In the genomic region with DNA sequence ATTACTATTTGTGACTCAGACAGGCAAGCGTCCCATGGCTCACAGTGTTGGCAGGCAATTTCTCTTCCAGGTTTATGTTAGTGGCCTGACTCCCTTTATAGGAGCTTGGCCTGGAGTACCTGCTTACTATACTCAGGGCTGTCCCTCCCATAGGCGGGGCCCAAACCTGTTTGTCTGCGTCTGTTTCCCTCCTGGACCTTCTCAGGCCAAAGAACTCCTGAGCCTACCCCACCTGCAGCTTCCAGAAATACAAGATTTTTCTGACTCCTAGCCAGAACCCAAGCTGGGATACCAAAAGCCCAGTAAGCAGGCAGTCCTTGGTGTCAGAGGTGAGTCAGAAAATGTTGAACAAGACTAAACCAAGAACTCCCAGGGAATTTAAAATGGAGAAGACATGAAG, we compare ENCODE assay signal across 21 mouse cellular contexts. TPM values are rescaled to one million over a fixed set of nuclear protein-coding genes. Genes with fewer than 3 reads are reported as not detected.
A peak's percentile ranks its signal among the peaks of the same experiment; 100 is the strongest.
DNase-seq lines count a peak whose midpoint lies in the region; ATAC-seq and TF ChIP-seq lines count a peak whose summit lies in the region.
"Had no signal": no experiment of that assay in that cellular context is flagged by ENCODE, and none has a peak within 500 bp of the region (broad histone marks: within the 10 kb centered on the region; RNA-seq: fewer than 3 reads in every experiment).

No protein-coding gene starts in this region.

- no peak for ATAC-seq in midbrain, embryonic 11.5 days (ENCODE audit: low FRiP score)
- no peak for ATAC-seq in midbrain, embryonic 15.5 days (replicated peaks)
- ATAC-seq in stomach, embryonic 15.5 days (ENCODE audit: insufficient read depth, low FRiP score, low read depth) = peak; percentile 47; the same call in 1 of the 2 replicates
- ATAC-seq in forebrain, postnatal 0 days = no peak
- ATAC-seq: activated CD4-positive, CD25-positive, alpha-beta regulatory T cell, adult 4 months; forebrain, embryonic 13.5 days; hindbrain, embryonic 16.5 days; Patski had no signal

- H3K36me3 ChIP-seq in midbrain, embryonic 11.5 days (ENCODE audit: control insufficient read depth, insufficient read depth, low read length) = no peaks in the 10 kb centered on the region
- no peaks in the 10 kb centered on the region for H3K36me3 ChIP-seq in midbrain, embryonic 15.5 days (replicated peaks)
- no peaks in the 10 kb centered on the region for H3K36me3 ChIP-seq in stomach, embryonic 15.5 days
- no peaks in the 10 kb centered on the region for H3K36me3 ChIP-seq in forebrain, postnatal 0 days (ENCODE audit: insufficient read depth)
- H3K36me3 ChIP-seq: embryonic facial prominence, embryonic 13.5 days; heart, embryonic 10.5 days; hindbrain, embryonic 12.5 days had no signal

- 90% methylated on average over 3 of the region's 3 CpGs for WGBS in midbrain, embryonic 11.5 days
- 85% methylated on average over 3 of the region's 3 CpGs for WGBS in midbrain, embryonic 15.5 days
- 76% methylated on average over 3 of the region's 3 CpGs for WGBS in stomach, embryonic 15.5 days
- WGBS in forebrain, postnatal 0 days = 95% methylated on average over 3 of the region's 3 CpGs

- H3K27me3 ChIP-seq in midbrain, embryonic 11.5 days (ENCODE audit: control insufficient read depth, insufficient read depth, low read length) = no peaks in the 10 kb centered on the region
- H3K27me3 ChIP-seq in midbrain, embryonic 15.5 days (replicated peaks) = no peaks in the 10 kb centered on the region
- H3K27me3 ChIP-seq in stomach, embryonic 15.5 days (replicated peaks) = no peaks in the 10 kb centered on the region
- no peaks in the 10 kb centered on the region for H3K27me3 ChIP-seq in forebrain, postnatal 0 days (ENCODE audit: insufficient read depth, low read length)
- H3K27me3 ChIP-seq: CH12.LX; embryonic facial prominence, embryonic 13.5 days; forebrain, embryonic 13.5 days; hindbrain, embryonic 12.5 days; Patski had no signal

- TF ChIP-seq CTCF in forebrain, postnatal 0 days (IDR thresholded peaks at IDR 0.05; ENCODE audit: low read depth) = no peak

- H3K27ac ChIP-seq in midbrain, embryonic 11.5 days (ENCODE audit: low read depth, low read length) = no peak overlapping the region
- no peak overlapping the region for H3K27ac ChIP-seq in midbrain, embryonic 15.5 days
- no peak overlapping the region for H3K27ac ChIP-seq in stomach, embryonic 15.5 days
- no peak overlapping the region for H3K27ac ChIP-seq in forebrain, postnatal 0 days (ENCODE audit: low read depth, low read length)
- H3K27ac ChIP-seq: embryonic facial prominence, embryonic 13.5 days; forebrain, embryonic 13.5 days; gastrocnemius, adult 2 months; heart, embryonic 10.5 days; hindbrain, embryonic 12.5 days had no signal

- H3K9ac ChIP-seq in midbrain, embryonic 11.5 days (ENCODE audit: low read length) = no peak overlapping the region
- no peak overlapping the region for H3K9ac ChIP-seq in midbrain, embryonic 15.5 days
- H3K9ac ChIP-seq in stomach, embryonic 15.5 days = no peak overlapping the region
- H3K9ac ChIP-seq in forebrain, postnatal 0 days = no peak overlapping the region
- H3K9ac ChIP-seq: embryonic facial prominence, embryonic 13.5 days; forebrain, embryonic 13.5 days; hindbrain, embryonic 12.5 days had no signal

- H3K9me3 ChIP-seq in midbrain, embryonic 11.5 days (ENCODE audit: control insufficient read depth, low read length) = no peaks in the 10 kb centered on the region
- H3K9me3 ChIP-seq in midbrain, embryonic 15.5 days = no peaks in the 10 kb centered on the region
- H3K9me3 ChIP-seq in stomach, embryonic 15.5 days = no peaks in the 10 kb centered on the region
- H3K9me3 ChIP-seq in forebrain, postnatal 0 days (ENCODE audit: low read length) = no peaks in the 10 kb centered on the region
- H3K9me3 ChIP-seq: embryonic facial prominence, embryonic 13.5 days; forebrain, embryonic 13.5 days; heart, embryonic 10.5 days; hindbrain, embryonic 12.5 days had no signal

- H3K4me1 ChIP-seq in midbrain, embryonic 11.5 days (ENCODE audit: control insufficient read depth, insufficient read depth, low read length) = no peaks in the 10 kb centered on the region
- no peaks in the 10 kb centered on the region for H3K4me1 ChIP-seq in midbrain, embryonic 15.5 days
- no peaks in the 10 kb centered on the region for H3K4me1 ChIP-seq in stomach, embryonic 15.5 days
- no peaks in the 10 kb centered on the region for H3K4me1 ChIP-seq in forebrain, postnatal 0 days (ENCODE audit: insufficient read depth)
- H3K4me1 ChIP-seq: embryonic facial prominence, embryonic 13.5 days; forebrain, embryonic 13.5 days; hindbrain, embryonic 12.5 days had no signal

- DNase-seq in heart, adult 11 months = peak; percentile 41
- DNase-seq in heart, adult 8-10 months (ENCODE audit: low spot score) = no peak
- peak; percentile 77 for DNase-seq in midbrain, embryonic 11.5 days (ENCODE audit: low spot score, missing footprints)
- no peak for DNase-seq in forebrain, postnatal 0 days
- DNase-seq: adrenal gland, adult 2 months; adrenal gland, postnatal 25 days; cerebellum, adult 8-10 months; gastrocnemius, adult 2 months; gastrocnemius, postnatal 25 days; heart, postnatal 10 days; heart, postnatal 4 days had no signal

- H3K4me2 ChIP-seq in midbrain, embryonic 11.5 days = no peak overlapping the region
- H3K4me2 ChIP-seq in midbrain, embryonic 15.5 days = no peak overlapping the region
- H3K4me2 ChIP-seq in stomach, embryonic 15.5 days = no peak overlapping the region
- no peak overlapping the region for H3K4me2 ChIP-seq in forebrain, postnatal 0 days (ENCODE audit: low read depth)
- H3K4me2 ChIP-seq: embryonic facial prominence, embryonic 13.5 days; forebrain, embryonic 13.5 days; hindbrain, embryonic 12.5 days had no signal

- no peak overlapping the region for H3K4me3 ChIP-seq in midbrain, embryonic 11.5 days (ENCODE audit: low read depth, low read length)
- no peak overlapping the region for H3K4me3 ChIP-seq in midbrain, embryonic 15.5 days
- H3K4me3 ChIP-seq in stomach, embryonic 15.5 days (replicated peaks) = no peak overlapping the region
- no peak overlapping the region for H3K4me3 ChIP-seq in forebrain, postnatal 0 days (ENCODE audit: low read depth, low read length)
- H3K4me3 ChIP-seq: embryonic facial prominence, embryonic 13.5 days; forebrain, embryonic 13.5 days; gastrocnemius, adult 2 months; heart, embryonic 10.5 days; hindbrain, embryonic 12.5 days had no signal

RNA-seq across cellular contexts. Expression of a gene that starts 43.0 kb away (rescaled TPM):
- 1 to 10 TPM; 1.7 to 3.0 (median 2.4) TPM for total RNA-seq in heart, adult 8-10 months (2022)
- polyA plus RNA-seq in midbrain, embryonic 11.5 days (2014; fragmentation: Nextera tagmentation; extraction: Ambion mirVana) = 3.3 TPM in 2 replicates
- polyA plus RNA-seq in midbrain, embryonic 15.5 days (2015; fragmentation: Nextera tagmentation; extraction: Ambion mirVana) = 6.4 and 7.3 TPM in 2 replicates
- 3.9 and 4.1 TPM in 2 replicates for polyA plus RNA-seq in stomach, embryonic 15.5 days (2015; fragmentation: Nextera tagmentation; extraction: Ambion mirVana)
- 5.3 and 6.7 TPM in 2 replicates for total RNA-seq in forebrain, postnatal 0 days (2014; rRNA removed)
- polyA plus RNA-seq in forebrain, postnatal 0 days (2015; fragmentation: Nextera tagmentation; extraction: Ambion mirVana) = 3.3 and 4.8 TPM in 2 replicates
- total RNA-seq: CH12.LX had no signal

Comparison
In these comparisons a context has a peak if more than half of its experiments do, and no peak if none do; other contexts are left out.
1. DNase-seq: peak in heart, adult 11 months (single experiment) and midbrain, embryonic 11.5 days (single experiment); none in heart, adult 8-10 months (single experiment) and forebrain, postnatal 0 days (single experiment).